Mouse (Mus musculus) embryonic fibroblast, embryonic 13.5 days (primary cell): ENCODE results near the gene Ttc16.

Source experiments
- CTCF ChIP-seq: IDR thresholded peaks from 2 replicates; pipeline ENCODE4 v1.5.1; 2011; ENCODE audit warnings: mild to moderate bottlenecking, control low read depth, low read length, moderate library complexity, borderline replicate concordance; ENCODE audit not compliant: insufficient read depth
- POLR2A ChIP-seq: IDR thresholded peaks from 2 replicates; pipeline ENCODE4 v1.6.1; 2011; ENCODE audit warnings: low read depth, mild to moderate bottlenecking, control low read depth, low read length, moderate library complexity

DNA sequence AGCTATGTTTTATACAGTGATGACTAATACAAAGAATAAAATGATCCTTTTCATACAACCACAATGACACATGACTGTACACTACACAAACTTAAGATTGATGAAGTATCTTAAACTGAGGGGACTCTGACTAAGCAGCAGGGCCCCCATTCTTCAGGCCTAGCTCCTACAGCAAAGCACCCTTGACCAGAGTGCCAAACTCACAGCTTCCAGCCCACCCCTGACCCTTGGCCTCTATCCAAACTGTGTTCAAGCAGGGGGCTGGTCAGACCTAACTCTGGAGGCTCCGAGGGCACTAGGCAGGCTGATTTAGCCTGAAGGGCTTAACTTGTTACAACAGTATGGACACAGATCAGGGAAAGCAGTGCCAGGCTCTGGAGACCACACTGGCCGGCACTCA lies 13.1 kb upstream of the Ttc16 start:
- no peak for TF ChIP-seq CTCF
- no peak for TF ChIP-seq POLR2A
